Mouse (Mus musculus) left cerebral cortex, adult 8-10 months (tissue): ENCODE results near the gene Acot8. TPM values are rescaled to one million over a fixed set of nuclear protein-coding genes. Genes with fewer than 3 reads are reported as not detected.

ENCODE experiments used
- DNase-seq, 2 experiments: peaks; one replicate each; pipeline ENCODE4 v3.0.0; 2022; ENCODE audit warnings: low spot score in 2 of 2
- total RNA-seq, 4 experiments: library from RNA; stranded (reverse); gene quantifications; 2 replicates each; pipeline ENCODE4 v1.2.4; 2022

Gene Acot8
- total RNA-seq, 4 experiments from 2014 or later: 22.0 to 27.6 (median 26.4) TPM

DNA sequence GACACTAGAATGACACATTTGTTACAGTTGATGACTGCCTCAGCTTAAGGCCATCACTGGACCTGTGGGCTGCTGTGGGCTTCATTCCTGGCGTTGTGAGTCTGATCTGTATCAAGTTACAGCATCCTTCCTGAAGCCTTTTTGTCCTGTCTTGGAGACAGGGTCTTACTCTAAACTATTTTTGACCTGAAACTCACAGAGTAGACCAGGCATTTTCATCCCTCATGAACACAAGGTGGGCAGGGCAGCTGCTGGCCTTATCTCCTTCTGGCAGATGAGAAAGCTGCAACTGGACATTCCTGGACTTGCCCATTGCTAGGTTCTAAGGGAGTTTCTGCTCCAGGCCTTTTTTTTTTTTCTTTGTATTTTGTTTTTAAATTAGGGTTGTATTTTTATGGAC lies 46.0 kb downstream of the Acot8 start:
- no peak for DNase-seq

DNA sequence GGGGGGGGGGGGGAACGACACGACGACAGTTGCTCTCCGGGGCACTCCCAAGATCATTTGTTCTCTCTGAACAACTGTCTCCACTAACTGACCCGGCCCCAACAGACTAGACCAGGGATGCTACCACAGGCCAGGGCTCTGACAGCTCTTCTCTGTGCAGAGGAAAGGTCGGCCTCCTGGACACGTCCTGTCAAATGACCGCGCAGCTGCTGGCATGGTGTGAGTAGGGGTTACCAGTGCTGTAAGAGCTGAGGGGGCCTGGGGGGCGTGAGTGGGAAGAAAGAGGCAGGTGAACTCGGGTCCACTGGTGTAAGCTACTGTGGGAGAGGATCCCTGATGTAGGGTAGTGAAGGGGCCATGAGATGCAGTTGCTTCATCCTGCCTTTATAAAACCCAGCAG lies 46.8 kb downstream of the Acot8 start:
- DNase-seq: no peak

DNA sequence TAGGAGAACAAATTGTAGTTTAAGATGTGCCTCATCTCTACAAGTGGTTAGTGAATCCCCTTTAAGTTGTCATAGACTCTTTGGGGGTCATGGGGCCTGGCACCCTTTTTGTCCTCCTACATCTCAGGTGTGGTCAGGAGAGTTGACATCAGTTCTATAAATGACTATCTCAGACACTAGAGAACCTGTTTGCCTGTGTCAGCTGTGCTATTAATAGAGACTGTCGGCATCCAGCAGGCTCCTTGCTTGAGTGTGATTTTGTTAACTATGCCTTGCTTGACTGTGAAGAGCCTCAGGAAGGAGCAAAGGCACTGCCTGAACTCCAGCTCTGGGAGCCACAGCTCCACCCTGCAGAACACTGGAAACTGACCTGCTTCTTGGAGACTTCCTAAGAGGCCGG lies 49.9 kb downstream of the Acot8 start:
- no peak for DNase-seq

DNA sequence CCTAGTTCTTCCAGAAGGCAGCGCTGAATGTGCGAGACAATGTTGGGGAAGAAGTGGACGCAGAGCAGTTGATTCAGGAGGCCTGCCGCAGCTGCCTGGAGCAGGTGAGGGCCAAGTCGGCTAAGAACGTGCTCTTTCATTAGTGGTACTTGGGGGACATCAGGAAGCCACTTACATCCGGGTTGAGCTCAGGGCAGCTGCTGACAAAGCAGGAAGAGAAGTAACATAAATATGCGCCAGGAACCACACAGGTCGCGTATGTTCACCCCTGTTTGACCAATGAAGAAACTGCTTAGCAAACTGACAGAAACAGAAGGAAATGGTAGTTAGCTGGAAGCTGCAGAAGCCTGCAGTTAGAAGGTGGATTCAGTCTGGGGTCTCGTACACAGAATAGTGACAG lies 50.6 kb downstream of the Acot8 start:
- no peak for DNase-seq

DNA sequence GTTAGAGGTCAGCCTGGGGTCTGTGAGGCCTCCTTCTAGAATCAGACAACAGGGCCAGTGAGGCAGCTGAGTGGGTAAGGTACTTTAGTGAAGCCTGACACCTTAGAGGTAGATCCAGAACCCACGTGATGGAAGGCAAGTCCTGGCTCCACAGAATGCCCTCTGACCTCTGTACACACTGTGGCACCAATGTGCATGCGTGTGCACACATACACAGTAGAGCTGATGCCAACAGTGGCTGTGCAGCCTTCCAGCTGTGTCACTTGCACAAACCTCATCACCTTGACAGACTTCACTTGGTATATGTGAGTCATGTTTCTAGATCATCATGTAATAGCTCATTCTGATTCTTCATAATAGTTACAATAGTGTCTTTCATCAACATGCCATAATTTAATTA lies 52.2 kb downstream of the Acot8 start:
- DNase-seq: no peak

DNA sequence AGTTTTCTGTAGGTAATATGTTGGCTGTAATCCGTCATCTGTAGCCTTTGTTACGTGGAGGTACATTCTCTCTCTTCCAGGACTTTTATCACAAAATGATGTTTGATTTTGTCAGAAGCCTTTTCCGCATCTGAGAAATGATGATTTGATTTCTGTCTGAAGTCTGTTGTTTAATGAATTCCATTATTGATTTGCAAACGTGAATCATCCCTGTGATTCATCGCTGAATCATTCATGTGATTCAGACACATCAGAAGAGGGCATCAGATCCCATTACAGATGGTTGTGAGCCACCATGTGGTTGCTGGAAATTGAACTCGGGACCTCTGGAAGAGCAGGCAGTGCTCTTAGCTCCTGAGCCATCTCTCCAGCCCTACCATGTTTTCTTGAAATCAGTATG lies 55.7 kb downstream of the Acot8 start:
- no peak for DNase-seq

DNA sequence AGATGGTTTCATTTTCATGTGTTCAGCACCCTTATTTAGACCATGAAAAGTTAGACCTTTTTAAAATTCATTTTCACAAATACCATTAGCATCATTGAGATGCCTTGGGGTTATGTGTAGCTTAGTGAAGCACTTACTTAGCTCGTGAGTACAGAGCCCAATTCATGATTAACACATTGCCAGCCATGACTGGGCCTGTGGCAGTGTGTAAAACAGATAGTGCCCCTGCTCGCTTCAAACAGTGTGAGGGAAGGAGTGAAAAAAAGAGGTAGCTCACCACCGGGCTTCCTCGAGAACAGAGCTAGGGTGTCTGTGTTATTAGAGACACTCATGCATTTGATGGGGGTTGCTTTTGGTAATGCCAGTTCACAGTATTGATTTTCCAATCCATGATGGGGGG lies 56.5 kb downstream of the Acot8 start:
- no peak for DNase-seq

DNA sequence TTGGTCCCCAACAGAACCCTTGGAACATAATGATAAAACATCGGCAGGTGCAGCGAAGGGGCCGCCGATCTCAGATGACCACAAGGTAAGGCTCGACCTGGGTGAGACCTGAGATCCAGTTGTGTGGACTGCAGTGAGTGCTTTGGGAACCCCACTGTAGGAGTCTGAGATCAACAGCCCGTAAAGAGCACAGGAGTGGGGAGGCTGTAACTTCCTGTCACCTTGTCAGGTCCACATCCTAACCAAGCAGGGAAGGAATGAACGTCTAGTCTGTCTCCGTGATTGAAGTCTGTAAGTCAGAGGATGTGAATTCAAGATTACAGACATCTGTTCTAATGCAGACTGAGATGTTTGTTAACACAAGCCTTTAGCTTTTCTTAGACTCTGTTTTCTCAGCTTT lies 58.0 kb downstream of the Acot8 start:
- no peak for DNase-seq

DNA sequence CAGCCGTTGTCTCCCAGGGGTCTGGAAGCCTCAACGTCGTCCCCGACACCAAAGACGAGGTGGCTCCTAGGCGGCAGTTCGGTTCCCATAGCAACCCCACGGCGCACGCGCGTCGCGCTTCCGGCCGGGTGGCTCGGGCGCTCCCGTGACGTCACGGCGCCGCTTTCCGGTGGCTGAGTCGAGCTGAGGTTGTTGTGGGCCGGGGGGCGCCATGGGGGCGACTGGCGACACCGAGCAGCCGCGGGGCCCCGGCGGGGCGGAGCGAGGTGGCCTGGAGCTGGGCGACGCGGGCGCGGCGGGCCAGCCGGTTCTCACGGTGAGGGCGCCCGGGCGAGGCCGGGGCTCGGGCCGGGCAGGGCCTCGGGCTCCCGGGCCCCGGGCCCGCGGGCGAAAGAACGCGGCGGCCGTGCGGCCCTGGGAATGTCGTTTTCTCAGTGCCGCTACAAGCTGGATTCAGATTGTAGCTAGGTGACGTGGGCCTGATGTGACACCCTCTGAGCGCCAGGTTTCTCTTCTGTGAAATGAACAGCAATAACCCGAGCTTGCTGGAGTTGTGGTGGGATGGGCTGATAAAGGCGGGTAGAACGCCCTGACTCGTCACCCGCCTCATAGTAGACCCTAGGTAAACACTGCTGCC lies 58.7 kb downstream of the Acot8 start, which contains the start of the genes Wfdc3 and Dnttip1:
Gene Wfdc3 (minus strand): TSS at position 89 of the 637 bp plus-strand sequence.
Gene Dnttip1 (plus strand): TSS at position 141 of the 637 bp plus-strand sequence.
- peak; percentile 90 for DNase-seq

DNA sequence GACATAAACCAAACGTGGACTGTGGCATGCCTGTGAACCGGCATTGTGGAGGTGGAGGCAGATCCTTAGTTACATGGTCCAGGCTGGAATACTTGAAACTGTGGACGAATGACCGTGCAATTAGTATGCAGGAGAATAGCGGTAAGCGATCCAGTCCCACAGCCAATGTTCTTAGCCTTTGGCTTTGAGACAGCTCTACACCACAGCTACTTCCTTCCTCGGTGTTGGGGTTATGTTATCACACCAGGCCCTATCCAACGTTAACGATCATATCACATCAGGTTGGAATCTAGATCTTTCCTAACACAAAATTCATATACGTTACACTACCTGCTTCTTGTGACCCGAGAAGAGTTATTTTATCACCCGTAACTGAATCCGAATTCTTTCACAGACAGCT lies 59.7 kb downstream of the Acot8 start:
- DNase-seq: no peak

Other genes with a start within 250 kb of the Acot8 start
- gene Wfdc2, start 242.5 kb downstream of the Acot8 start, total RNA-seq: 1 to 10 TPM in 2 of 4 experiments, under 1 TPM in 2; 0.98 to 1.5 (median 1.1) TPM
- not detected for gene Spint3, start 231.4 kb downstream of the Acot8 start, total RNA-seq
- not detected for gene Wfdc6a, start 219.4 kb downstream of the Acot8 start, total RNA-seq
- not detected for gene Eppin, start 211.3 kb downstream of the Acot8 start, total RNA-seq
- gene Wfdc6b, start 191.4 kb downstream of the Acot8 start, total RNA-seq: not detected
- gene Wfdc8, start 191.3 kb downstream of the Acot8 start, total RNA-seq: not detected
- gene Wfdc16, start 166.1 kb downstream of the Acot8 start, total RNA-seq: not detected
- not detected for gene Wfdc10, start 148.8 kb downstream of the Acot8 start, total RNA-seq
- gene Wfdc9, start 148.3 kb downstream of the Acot8 start, total RNA-seq: not detected
- gene Wfdc11, start 130.8 kb downstream of the Acot8 start, total RNA-seq: not detected
- not detected for gene Wfdc13, start 119.8 kb downstream of the Acot8 start, total RNA-seq
- not detected for gene Spint4, start 106.4 kb downstream of the Acot8 start, total RNA-seq
- not detected for gene Spint5, start 89.6 kb downstream of the Acot8 start, total RNA-seq
- gene Wfdc3, start 59.0 kb downstream of the Acot8 start, total RNA-seq: 1 to 10 TPM; 1.3 to 3.9 (median 2.1) TPM
- gene Dnttip1, start 58.9 kb downstream of the Acot8 start, total RNA-seq: 10 to 100 TPM; 32.2 to 38.7 (median 35.5) TPM
- under 1 TPM in 2 of 4 experiments, not detected in 2; 0.50 to 0.53 TPM for gene Ube2c, start 35.0 kb downstream of the Acot8 start, total RNA-seq
- 1 to 10 TPM in 3 of 4 experiments, not detected in 1; 1.7 to 5.6 (median 4.5) TPM for gene Tnnc2, start 24.9 kb downstream of the Acot8 start, total RNA-seq
- gene Snx21, start 19.1 kb downstream of the Acot8 start, total RNA-seq: 10 to 100 TPM; 46.4 to 53.8 (median 51.0) TPM
- 1 to 10 TPM; 7.1 to 10.0 (median 8.7) TPM for gene Zswim3, start 216 bp upstream of the Acot8 start, total RNA-seq
- gene Zswim1, start 17.8 kb upstream of the Acot8 start, total RNA-seq: 10 to 100 TPM; 20.3 to 25.7 (median 23.9) TPM
- 1 to 10 TPM in 2 of 4 experiments, not detected in 2; 1.0 to 1.4 TPM for gene Spata25, start 23.7 kb upstream of the Acot8 start, total RNA-seq
- gene Ctsa, start 28.0 kb upstream of the Acot8 start, total RNA-seq: 100 to 1,000 TPM; 112 to 182 (median 135) TPM
- gene Neurl2, start 28.6 kb upstream of the Acot8 start, total RNA-seq: 1 to 10 TPM; 4.5 to 7.1 (median 5.5) TPM
- gene Pltp, start 52.8 kb upstream of the Acot8 start, total RNA-seq: 100 to 1,000 TPM; 103 to 113 (median 109) TPM
- 10 to 100 TPM; 47.7 to 59.4 (median 52.0) TPM for gene Pcif1, start 74.4 kb upstream of the Acot8 start, total RNA-seq
- gene Zfp335, start 106.9 kb upstream of the Acot8 start, total RNA-seq: 10 to 100 TPM; 22.8 to 23.9 (median 23.3) TPM
- 1 to 10 TPM in 3 of 4 experiments, under 1 TPM in 1; 0.87 to 2.5 (median 1.5) TPM for gene Mmp9, start 135.9 kb upstream of the Acot8 start, total RNA-seq
- gene Slc12a5, start 155.9 kb upstream of the Acot8 start, total RNA-seq: 100 to 1,000 TPM; 509 to 530 (median 524) TPM
- gene Ncoa5, start 230.0 kb upstream of the Acot8 start, total RNA-seq: 10 to 100 TPM; 41.4 to 50.4 (median 44.6) TPM